Mouse (Mus musculus) hindbrain, embryonic 16.5 days (tissue): ENCODE measurements around the gene Unk. TPM values are rescaled to one million over a fixed set of nuclear protein-coding genes. Genes with fewer than 3 reads are reported as not detected.

Source experiments
- ATAC-seq: fragments of 200-750 bp; cut with Nextera tagmentation; 2 replicates; pipeline ENCODE4 v1.8.0; 2017; ENCODE audit warnings: moderate TSS enrichment, moderate library complexity
- H3K27ac ChIP-seq: fragments of 300-500 bp; sonication (generic); 2 replicates; pipeline ENCODE4 v1.5.1; 2014; ENCODE audit warnings: low read depth, mild to moderate bottlenecking, control low read depth, low read length, moderate library complexity
- H3K27me3 ChIP-seq: fragments of 300-500 bp; sonication (generic); replicated peaks from 2 replicates; pipeline ENCODE4 v1.6.1; 2014; ENCODE audit warnings: low read length; ENCODE audit not compliant: control insufficient read depth, insufficient read depth
- H3K36me3 ChIP-seq: fragments of 300-500 bp; sonication (generic); 2 replicates; pipeline ENCODE4 v1.6.1; 2014; ENCODE audit warnings: mild to moderate bottlenecking, low read length, moderate library complexity, mixed read lengths; ENCODE audit not compliant: control insufficient read depth, insufficient read depth
- H3K4me1 ChIP-seq: fragments of 300-500 bp; sonication (generic); 2 replicates; pipeline ENCODE4 v1.6.1; 2014; ENCODE audit warnings: low read depth, low read length; ENCODE audit not compliant: control insufficient read depth, insufficient read depth
- H3K4me2 ChIP-seq: fragments of 300-500 bp; sonication (generic); 2 replicates; pipeline ENCODE4 v1.6.1; 2014; ENCODE audit warnings: mild to moderate bottlenecking, low read length, control low read depth, moderate library complexity
- H3K4me3 ChIP-seq: fragments of 300-500 bp; sonication (generic); 2 replicates; pipeline ENCODE4 v1.5.1; 2014; ENCODE audit warnings: mild to moderate bottlenecking, low read length, control low read depth, moderate library complexity
- H3K9ac ChIP-seq: fragments of 300-500 bp; sonication (generic); 2 replicates; pipeline ENCODE4 v1.6.1; 2014; ENCODE audit warnings: low read depth, mild to moderate bottlenecking, control low read depth, low read length, moderate library complexity
- H3K9me3 ChIP-seq: fragments of 300-500 bp; sonication (generic); 2 replicates; pipeline ENCODE4 v1.6.1; 2014; ENCODE audit warnings: mild to moderate bottlenecking, low read length, moderate library complexity; ENCODE audit not compliant: control insufficient read depth
- WGBS: fragments of 180-500 bp; shearing (Covaris S2); extraction: QIAGEN DNeasy Blood & Tissue Kit; methylation state at CpG from one replicate; pipeline ENCODE4 v1.1.7; 2014; 5-methylcytosine and 5-hydroxymethylcytosine counted together
- polyA plus RNA-seq: library from polyadenylated mRNA; unstranded; fragments of >200 nt; fragmentation: Nextera tagmentation; extraction: Ambion mirVana; gene quantifications from 2 replicates; pipeline ENCODE4 v1.2.1, GENCODE M21; 2015

Gene Unk
- polyA plus RNA-seq, 1 experiment from 2014 or later, result 30.1 TPM

DNA sequence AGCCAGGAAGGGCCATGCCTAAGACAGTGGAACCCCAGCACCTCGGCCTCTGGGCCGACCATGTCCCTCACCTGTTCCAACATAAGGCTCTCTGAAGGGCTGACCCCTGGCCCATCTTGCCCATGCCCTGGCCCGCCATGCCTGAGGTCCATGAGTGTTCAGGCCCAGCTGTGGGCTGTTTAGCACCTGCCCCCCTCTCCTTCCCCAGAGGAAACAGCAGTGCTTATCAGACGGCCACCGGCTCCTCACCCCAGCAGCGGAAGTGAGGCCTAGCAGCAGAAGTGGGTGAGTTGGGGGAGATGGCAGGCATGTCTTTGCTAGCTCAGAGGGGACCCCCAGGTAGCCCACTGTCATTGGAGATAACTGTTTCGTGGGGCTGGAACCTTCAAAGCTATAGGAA lies 46.7 kb downstream of the Unk start:
- 91% methylated on average over 7 of the region's 7 CpGs for WGBS
- no peak for ATAC-seq

DNA sequence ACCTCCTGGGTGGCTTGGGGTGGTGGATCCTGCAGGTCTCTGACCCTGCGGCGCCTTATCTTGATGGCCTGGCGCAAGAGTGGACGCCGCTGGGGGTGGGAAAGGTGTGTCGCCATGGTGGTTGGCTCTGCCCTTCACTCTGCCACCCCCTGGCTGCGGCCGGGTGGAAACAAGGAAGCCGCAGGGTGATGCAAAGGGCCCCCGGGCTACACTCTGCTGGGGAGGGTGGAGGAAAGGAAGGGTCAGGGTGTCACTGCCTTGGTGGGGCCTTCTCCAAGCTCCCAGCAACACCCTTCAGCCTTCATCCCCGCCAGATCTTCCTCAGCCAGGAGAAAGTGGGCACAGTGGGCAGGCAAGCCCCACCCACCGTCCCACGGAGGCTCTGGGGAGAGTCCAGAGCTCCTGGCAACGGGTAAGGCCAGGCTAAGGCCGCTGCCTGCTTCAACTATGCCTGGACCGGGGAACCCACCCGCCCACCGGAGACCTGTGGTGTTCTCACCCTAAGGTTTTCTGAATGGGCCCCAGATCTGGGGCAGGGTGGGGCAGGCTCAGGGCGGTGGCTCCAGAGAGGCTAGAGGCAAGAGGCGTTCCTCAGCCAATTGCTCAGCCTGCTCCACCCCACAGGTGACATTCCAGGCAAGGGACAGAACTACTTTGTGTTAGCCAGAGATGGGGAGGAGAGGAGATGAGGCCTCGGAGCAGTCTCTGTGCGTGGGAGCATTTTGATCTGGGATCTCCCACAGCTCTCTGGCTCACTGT lies 47.5 kb downstream of the Unk start, which contains the start of gene Unc13d:
Gene Unc13d (minus strand): TSS at position 516 of the 759 bp plus-strand sequence.
- ATAC-seq, result peak; percentile 28
- peaks cover 25% of the 10 kb centered on the region for H3K36me3 ChIP-seq
- peaks cover 7% of the 10 kb centered on the region for H3K4me1 ChIP-seq
- H3K9me3 ChIP-seq, result no peaks in the 10 kb centered on the region
- H3K27me3 ChIP-seq, result no peaks in the 10 kb centered on the region
- H3K27ac ChIP-seq, result no peak within 1 kb of the TSS
- 70% methylated on average over 22 of the region's 22 CpGs for WGBS
- peak within 1 kb of the TSS; percentile 28 for H3K4me3 ChIP-seq
- peak within 1 kb of the TSS; percentile 53 for H3K4me2 ChIP-seq
- H3K9ac ChIP-seq, result peak within 1 kb of the TSS; percentile 63

More for the DNA sequence above, 46.7 kb downstream of the Unk start:
- H3K36me3 ChIP-seq, result peaks cover 20% of the 10 kb centered on the region
- no peak overlapping the region for H3K4me2 ChIP-seq
- no peak overlapping the region for H3K27ac ChIP-seq
- no peaks in the 10 kb centered on the region for H3K27me3 ChIP-seq
- no peaks in the 10 kb centered on the region for H3K9me3 ChIP-seq
- no peak overlapping the region for H3K4me3 ChIP-seq
- no peak overlapping the region for H3K9ac ChIP-seq
- H3K4me1 ChIP-seq, result peaks cover 7% of the 10 kb centered on the region

DNA sequence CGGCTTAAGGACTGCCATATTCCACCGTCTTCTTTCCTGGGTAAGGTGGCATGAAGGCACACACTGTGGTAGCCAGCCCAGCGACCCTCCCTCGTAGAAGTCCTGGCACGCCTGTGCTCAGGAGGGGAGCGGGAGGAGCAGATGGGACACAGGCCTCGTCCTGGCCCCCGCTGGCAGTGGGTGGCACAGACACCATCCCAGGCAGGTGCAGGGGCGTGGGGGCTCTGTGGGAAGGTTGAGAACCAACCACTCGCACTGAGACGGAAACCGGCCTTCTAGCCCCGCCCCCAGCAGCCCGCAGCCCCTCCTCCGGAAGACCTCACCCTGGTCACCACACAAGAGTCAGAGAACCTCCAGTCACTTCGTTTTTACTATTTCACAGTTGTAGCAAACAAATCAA lies 48.1 kb downstream of the Unk start:
- 6% methylated on average over 16 of the region's 16 CpGs for WGBS
- Histone ChIP-seq H3K27me3 (no peaks in the 10 kb centered on the region), H3K9me3 (no peaks in the 10 kb centered on the region), H3K27ac (no peak overlapping the region), H3K4me2 (peak overlapping the region; percentile 53), H3K36me3 (peaks cover 28% of the 10 kb centered on the region), H3K4me1 (peaks cover 7% of the 10 kb centered on the region), H3K4me3 (peak overlapping the region; percentile 28), H3K9ac (peak overlapping the region; percentile 63)
- peak; percentile 61 for ATAC-seq

DNA sequence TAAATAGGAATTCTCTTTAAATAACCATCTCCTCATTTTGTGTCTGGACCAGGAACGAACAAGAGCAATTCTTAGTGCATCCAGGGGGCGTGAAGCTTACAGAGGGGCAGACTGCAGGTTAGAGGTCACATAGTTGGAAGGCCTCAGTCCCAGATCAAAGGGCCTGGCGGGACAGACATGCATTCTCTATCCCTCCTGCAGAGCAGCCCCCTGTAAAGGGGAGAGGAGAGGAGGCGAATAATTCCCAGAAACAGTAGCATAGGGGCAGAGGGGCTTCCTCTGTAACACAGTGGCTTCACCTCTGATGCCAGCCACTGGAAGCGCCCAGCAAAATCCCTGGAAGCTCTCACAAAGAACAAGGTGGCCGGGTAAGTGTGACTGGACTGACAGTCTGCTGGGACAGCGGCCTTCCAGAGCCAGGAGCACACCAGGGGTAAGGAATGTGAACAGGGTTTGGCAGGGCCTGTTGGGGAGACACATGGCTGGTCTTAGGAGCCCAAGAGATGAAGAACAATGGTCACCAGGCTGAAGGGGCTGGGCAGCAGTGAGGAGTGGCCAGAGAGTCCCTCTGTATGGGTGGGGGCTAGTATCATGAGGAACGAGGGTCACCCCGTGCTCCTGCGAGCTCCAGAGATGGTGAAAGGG lies 48.7 kb downstream of the Unk start:
- Histone ChIP-seq H3K4me3 (no peak overlapping the region), H3K4me2 (no peak overlapping the region), H3K9ac (no peak overlapping the region), H3K27me3 (no peaks in the 10 kb centered on the region), H3K9me3 (no peaks in the 10 kb centered on the region), H3K36me3 (peaks cover 33% of the 10 kb centered on the region), H3K4me1 (peaks cover 7% of the 10 kb centered on the region), H3K27ac (no peak overlapping the region; the same call in 1 of the 2 replicates)
- 22% methylated on average over 10 of the region's 10 CpGs for WGBS
- no peak for ATAC-seq

DNA sequence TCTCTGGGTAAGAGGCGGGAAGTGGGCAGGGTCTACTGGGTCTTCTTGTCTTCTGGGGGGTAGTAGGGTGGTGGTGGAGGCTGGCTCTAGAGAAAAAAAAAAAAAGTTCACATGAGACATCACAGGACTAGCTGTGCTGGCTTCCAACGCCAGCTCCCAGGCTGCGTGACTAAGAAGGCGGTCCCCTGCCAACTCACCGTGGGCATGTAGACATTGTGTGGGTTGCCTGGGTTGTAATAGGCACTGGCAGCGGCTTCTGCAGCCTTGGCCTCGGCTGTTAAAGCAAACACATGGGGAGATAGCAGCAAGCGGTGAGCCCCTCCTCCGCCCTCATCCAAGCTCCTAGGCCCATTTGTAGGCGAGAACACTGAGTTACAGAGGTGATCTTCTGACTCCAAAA lies 49.4 kb downstream of the Unk start:
- no peaks in the 10 kb centered on the region for H3K27me3 ChIP-seq
- H3K27ac ChIP-seq, result no peak overlapping the region; the same call in 1 of the 2 replicates
- peaks cover 33% of the 10 kb centered on the region for H3K36me3 ChIP-seq
- H3K4me2 ChIP-seq, result no peak overlapping the region
- H3K9me3 ChIP-seq, result no peaks in the 10 kb centered on the region
- H3K4me3 ChIP-seq, result no peak overlapping the region
- no peak for ATAC-seq
- 72% methylated on average over 10 of the region's 10 CpGs for WGBS
- no peak overlapping the region for H3K9ac ChIP-seq
- H3K4me1 ChIP-seq, result peaks cover 7% of the 10 kb centered on the region

DNA sequence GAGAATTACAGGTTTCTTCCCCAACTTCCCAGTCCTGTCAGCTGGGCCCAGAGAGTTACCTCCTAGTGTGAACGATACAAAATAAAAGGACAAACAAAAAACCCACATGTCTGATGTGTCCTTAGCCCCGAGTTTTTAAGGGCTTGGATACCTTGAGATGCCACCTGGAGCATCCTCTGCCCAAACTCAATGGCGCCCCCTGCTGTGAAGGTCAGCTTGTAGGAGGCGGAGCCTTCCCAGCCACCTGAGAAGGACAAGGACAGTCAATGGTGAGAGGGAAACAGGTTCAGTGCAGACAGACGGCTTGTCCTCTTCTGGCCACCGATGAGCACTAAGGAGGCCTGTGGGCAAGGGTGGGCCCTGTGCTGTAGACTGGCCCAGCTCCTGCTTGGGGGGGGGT lies 51.0 kb downstream of the Unk start:
- no peaks in the 10 kb centered on the region for H3K27me3 ChIP-seq
- peaks cover 33% of the 10 kb centered on the region for H3K36me3 ChIP-seq
- H3K4me1 ChIP-seq, result peaks cover 12% of the 10 kb centered on the region
- ATAC-seq, result no peak
- H3K27ac ChIP-seq, result no peak overlapping the region
- H3K4me3 ChIP-seq, result no peak overlapping the region
- no peaks in the 10 kb centered on the region for H3K9me3 ChIP-seq
- no peak overlapping the region for H3K4me2 ChIP-seq
- no peak overlapping the region for H3K9ac ChIP-seq
- WGBS, result 80% methylated on average over 6 of the region's 6 CpGs

DNA sequence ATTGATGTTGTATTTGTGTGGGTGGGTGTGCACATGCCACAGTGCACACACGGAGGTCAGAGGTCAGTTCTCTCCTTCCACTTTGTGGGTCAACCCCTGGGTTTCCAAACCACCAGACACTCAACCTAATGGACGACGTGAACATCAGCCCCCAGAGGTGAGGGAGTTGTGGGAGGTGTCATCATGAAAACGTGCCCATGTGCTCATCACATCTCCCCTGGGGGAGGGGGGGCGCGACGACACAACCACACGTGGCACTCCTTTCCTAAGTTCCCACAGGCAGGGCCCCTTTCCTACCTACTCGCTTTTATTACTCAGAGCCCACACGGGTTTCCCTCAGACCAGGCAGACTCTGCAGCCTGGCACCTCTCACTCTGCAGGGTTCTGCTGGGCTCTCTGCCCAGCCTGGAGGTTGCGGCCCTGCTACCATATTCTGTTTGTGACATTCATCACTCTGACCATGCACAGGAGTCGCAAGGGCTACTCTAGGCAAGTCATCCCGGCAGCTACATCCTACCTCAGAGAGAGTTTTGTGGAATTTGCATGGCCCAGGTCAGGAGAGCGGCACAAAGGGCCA lies 53.1 kb downstream of the Unk start:
- H3K27ac ChIP-seq, result no peak overlapping the region
- H3K36me3 ChIP-seq, result peaks cover 33% of the 10 kb centered on the region
- H3K9ac ChIP-seq, result no peak overlapping the region
- H3K4me3 ChIP-seq, result no peak overlapping the region
- peaks cover 12% of the 10 kb centered on the region for H3K4me1 ChIP-seq
- H3K27me3 ChIP-seq, result no peaks in the 10 kb centered on the region
- no peaks in the 10 kb centered on the region for H3K9me3 ChIP-seq
- WGBS, result 89% methylated on average over 14 of the region's 14 CpGs
- no peak overlapping the region for H3K4me2 ChIP-seq
- ATAC-seq, result no peak

DNA sequence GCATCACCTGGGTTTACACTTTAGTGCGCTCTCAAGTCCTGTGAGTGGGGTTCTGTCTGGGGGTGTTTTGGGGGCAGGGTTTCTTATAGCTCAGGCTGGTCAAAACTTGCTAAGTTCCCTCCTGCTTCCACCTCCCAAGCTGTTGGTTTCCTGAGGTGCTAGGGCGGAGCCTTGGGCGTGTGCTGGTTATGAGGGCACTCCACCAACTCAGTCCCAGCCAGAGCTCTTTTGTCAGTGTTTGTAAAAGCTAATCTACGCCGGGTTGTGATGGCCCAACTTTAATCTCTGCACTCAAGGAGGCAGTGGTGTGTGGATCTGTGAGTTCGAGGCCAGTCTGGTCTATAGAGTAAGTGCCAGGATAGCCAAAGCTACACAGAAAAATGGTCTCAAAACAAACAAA lies 54.0 kb downstream of the Unk start:
- peaks cover 11% of the 10 kb centered on the region for H3K4me1 ChIP-seq
- no peak overlapping the region for H3K4me3 ChIP-seq
- no peaks in the 10 kb centered on the region for H3K9me3 ChIP-seq
- H3K27me3 ChIP-seq, result no peaks in the 10 kb centered on the region
- no peak for ATAC-seq
- peaks cover 30% of the 10 kb centered on the region for H3K36me3 ChIP-seq
- WGBS, result 92% methylated on average over 6 of the region's 6 CpGs
- H3K27ac ChIP-seq, result no peak overlapping the region
- H3K4me2 ChIP-seq, result no peak overlapping the region
- H3K9ac ChIP-seq, result no peak overlapping the region
